Mouse (Mus musculus) adipose tissue, adult 10 weeks (tissue): ENCODE results near the gene Polm. TPM values are rescaled to one million over a fixed set of nuclear protein-coding genes. Genes with fewer than 3 reads are reported as not detected.

Source experiments
- polyA plus RNA-seq: library from polyadenylated mRNA; stranded (reverse); fragments of 350-450 nt; fragmentation: Illumina TruSeq; extraction: RNeasy Lipid Tissue Mini Kit (QIAGEN cat#74804); gene quantifications from one replicate; pipeline ENCODE4 v1.2.3, GENCODE M21; 2014; ENCODE audit warnings: low read depth, low replicate concordance

The Polm gene
- 13.6 TPM for polyA plus RNA-seq

DNA sequence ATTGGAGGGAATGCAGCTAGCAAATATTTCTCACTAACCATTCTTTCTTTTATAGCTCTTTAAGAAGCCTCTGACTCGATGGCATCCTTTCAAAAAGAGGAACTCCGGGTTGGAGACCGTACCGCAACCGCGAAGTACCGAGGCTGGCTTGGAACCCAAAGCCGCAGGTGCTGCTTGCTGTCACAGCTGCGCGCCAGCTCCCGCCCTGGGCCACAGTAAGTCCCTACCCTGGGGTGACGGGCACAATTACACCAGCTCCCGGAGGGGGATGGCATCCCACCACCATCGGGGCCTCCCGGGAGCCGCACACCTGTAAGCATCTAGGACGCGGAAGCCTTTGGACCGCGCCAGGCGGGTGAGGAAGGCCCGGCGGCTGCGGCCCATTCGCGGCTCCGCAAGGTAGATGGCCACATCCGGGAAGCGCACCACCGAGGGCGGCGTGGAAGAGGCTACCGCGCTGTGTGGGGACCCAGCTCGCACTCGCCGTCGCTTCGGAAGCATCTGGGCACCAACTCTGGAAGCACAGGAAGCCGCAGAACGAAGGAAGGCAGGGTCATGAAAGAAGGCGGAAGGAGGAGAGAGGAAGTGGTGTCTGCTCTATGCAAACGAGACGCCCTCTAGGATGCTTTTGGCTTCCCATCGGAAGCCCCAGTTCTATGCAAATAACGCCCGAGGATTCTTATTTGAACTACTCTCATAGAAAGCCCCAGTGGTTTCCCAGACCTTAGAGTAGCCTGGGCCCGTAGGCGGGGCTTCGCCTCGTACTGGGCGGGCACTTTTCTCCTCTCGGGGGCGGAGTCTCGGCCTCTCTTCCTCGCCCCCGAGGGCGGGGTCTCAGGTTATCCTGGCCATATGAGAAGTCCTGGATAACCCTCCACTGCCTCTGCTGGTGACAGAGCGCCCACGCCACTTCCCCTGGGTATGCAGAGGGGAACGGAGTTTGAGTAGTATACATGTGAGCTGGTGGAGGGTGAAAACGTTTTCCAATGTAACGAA, at the start of gene Polm:
TSS of gene Polm (minus strand) at position 766 of the 996 bp plus-strand sequence.

DNA sequence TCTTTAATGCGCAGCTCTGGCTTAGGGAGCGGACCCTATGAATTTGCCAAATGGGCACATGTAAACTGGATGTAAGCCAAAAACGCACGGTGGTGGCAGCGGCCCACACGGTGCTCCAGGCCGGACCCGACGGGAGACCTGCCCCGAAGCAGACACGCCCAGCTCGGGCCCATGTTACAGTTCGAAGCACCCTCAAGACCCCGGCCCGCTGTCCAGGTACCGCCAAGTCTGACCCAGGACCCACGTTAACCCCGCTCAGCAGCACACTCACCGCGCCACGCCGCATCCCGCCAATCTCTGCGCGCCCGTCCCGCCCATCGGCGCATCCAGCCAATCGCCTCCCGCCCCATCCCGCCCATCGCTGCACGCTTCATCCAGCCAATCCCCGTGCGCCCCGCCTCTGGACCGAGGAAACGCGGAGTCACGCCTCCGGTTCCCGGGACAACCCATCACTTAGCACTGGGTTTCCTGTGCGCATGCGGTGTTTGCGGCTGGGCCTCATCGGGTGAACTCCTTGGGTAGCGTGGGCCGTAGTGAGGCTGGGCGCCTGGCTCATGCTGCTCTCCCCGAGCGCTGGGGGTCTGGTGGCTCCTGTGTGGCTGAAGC, 40.2 kb upstream of the Polm start, which contains the start of gene Pold2:
TSS of gene Pold2 (minus strand) at position 372 of the 606 bp plus-strand sequence.

DNA sequence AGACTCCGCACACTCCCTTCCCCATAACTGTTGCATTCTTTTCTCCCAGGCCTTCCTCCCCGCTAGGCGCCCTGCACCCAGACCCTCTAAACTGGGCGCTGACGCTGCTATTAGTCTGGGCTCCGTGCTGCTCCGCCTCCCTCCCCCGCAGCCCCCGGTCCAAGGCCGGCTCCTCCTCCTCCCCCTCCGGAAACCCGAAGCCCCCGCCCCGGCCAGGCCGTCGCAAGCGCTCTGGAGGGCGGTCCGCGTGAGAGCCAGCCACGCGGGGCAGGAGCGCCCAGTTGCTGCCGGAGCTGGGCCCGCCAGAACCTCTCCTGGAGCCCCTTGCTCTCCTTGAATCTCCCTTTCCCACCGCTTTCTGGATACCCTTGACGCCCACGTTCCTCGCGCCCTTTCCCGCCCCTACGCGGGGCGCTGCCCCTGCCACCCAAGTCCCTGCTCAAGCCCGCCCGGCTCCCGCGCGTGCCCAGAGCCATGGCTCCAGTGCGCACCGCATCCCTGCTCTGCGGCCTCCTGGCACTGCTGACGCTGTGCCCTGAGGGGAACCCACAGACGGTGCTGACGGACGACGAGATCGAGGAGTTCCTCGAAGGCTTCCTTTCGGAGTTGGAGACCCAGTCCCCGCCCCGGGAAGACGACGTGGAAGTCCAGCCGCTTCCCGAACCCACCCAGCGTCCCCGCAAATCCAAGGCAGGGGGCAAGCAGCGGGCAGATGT, 24.0 kb upstream of the Polm start, which contains the start of gene Aebp1:
TSS of gene Aebp1 (plus strand) at position 270 of the 716 bp plus-strand sequence.

DNA sequence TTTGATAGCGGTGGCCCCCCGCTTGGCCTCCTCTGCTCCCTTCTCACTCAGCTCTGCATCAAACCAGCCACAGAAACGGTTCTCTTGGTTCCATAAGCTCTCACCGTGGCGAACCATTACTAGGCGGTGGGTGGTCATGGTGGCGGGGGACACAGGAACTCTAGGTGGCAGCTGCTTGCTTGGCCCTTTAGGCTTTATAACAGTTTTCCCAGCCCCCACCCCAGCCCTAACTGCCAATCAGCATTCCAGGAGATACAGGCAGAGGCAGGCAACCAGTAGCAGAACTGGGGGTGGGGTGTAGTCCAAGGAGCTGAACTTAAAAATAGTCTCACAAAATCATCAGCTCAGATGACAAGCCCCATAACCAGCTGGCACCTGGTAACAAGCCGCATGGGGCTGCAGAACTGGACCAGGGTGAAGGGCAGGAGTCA, 34.2 kb downstream of the Polm start, which contains the start of gene Pgam2:
TSS of gene Pgam2 (minus strand) at position 183 of the 431 bp plus-strand sequence.

DNA sequence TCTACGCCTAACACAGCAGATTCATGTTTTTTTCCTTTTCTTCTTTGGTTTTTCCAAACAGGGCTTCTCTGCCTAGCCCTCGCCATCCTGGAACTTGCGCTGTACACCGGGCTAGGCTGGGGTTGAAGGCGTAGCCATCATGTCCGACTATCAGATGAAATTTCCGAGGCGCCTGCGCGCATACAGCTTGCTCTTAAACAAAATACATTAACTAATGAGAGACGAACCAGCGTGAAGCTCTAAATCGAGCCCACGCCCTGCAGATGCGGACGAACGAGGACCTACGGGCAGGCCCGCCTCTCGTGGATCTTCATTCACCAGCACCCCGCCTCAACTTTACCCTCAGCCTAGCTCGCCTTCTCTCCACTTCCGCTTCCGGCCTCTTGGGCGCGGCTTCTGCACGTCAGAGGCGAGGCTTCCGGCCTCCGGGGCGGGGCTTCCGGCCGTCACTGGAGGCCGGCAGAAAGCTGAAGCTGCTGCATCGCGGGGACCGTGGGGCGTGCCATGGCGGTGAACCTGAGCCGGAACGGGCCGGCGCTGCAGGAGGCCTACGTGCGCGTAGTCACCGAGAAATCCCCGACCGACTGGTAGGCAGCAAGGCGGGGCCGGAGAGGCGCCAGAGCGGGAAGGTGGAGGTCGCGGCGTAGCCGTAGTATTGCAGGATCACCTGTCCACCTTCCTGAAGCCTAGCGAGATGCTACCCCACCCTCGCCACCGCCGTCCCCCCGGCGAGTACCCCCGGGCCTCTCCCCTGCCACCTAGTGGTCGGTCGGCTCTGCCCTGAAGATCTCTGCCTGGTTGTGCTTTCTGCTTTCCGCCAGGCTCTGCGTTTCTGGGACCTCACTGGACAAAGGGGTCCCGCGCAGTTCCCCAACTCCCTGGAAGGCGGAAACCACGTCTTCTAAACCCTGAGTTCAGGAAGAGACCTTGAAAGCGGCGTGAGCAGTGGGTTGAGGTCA, 49.5 kb downstream of the Polm start, which contains the start of gene Dbnl:
TSS of gene Dbnl (plus strand) at position 433 of the 959 bp plus-strand sequence.

Other genes with a start within 250 kb of the Polm start
- 55.5 TPM for gene Mrps24, start 122.3 kb downstream of the Polm start, polyA plus RNA-seq
- 17.5 TPM for gene Urgcp, start 75.6 kb downstream of the Polm start, polyA plus RNA-seq
- 52.9 TPM for gene Dbnl, start 49.5 kb downstream of the Polm start, polyA plus RNA-seq
- gene Pgam2, start 34.3 kb downstream of the Polm start, polyA plus RNA-seq = 28.0 TPM
- 99.7 TPM for gene Aebp1, start 23.9 kb upstream of the Polm start, polyA plus RNA-seq
- gene Pold2, start 40.3 kb upstream of the Polm start, polyA plus RNA-seq = 26.6 TPM
- 1.3 TPM for gene Myl7, start 60.8 kb upstream of the Polm start, polyA plus RNA-seq
- 2.7 TPM for gene Gck, start 112.1 kb upstream of the Polm start, polyA plus RNA-seq
- gene Ykt6, start 117.7 kb upstream of the Polm start, polyA plus RNA-seq = 83.1 TPM
- gene Camk2b, start 228.3 kb upstream of the Polm start, polyA plus RNA-seq = 81.0 TPM